Mouse (Mus musculus): ENCODE measurements at regions not wholly inside any gene's neighbourhood (a gene's known extent, or its start where the extent isn't known, plus 50 kb on each side); places are given as distances from the start of the nearest gene placed in this dataset.
"Not testable (repeated sequence)": the region's sequence is repeated elsewhere in the genome, so short reads cannot be mapped to it uniquely, and the experiment has no call there.

DNA sequence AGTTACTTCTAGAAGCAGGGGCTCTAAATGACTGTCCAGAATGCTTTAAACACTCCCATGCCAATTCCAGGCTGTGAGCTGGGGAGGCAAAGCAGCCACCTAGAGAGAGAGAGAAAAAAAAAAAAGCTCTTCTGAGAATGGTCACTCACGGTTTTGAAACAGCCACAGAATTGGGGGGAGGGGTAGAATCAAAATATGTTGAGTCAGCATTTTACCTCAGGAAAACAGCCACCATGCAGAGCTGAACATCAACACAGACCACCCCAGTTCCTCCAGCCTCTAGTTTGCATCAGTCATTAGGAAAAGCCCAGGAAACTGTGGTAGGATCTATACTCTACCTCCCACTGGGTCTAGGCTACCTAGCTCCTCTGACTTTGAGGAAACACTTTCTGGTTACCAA, 124.1 kb upstream of the Gm5150 start:
- DNase-seq, result no peak

DNA sequence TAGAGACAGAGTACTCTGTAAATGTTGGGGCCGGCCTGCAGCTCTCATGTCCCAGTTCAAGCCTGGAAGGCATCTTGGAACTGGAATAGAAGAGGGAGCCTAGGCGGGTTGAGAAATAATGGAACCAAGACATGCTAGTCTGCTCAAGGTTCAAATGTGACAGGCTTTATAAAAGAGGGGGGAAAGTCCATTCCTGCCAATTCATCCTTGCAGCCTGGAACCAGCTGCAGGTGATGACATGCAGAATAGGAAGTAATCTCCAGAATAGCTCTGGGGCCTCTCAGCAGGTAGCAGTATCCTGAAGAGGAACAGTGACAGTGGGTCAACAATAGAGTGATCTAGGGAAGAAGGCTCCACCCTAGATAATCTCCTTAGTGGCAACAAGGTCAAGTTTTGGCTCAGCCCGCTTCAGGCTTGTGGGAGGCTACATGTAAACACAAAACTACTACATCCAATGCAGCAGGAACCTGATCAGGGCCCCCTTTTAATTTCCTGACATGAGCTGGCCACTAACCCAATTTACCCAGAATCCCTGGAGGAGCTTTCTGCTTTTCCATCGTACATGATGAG, 119.2 kb upstream of the Gm5150 start:
- peak; percentile 7 to 30 for DNase-seq

DNA sequence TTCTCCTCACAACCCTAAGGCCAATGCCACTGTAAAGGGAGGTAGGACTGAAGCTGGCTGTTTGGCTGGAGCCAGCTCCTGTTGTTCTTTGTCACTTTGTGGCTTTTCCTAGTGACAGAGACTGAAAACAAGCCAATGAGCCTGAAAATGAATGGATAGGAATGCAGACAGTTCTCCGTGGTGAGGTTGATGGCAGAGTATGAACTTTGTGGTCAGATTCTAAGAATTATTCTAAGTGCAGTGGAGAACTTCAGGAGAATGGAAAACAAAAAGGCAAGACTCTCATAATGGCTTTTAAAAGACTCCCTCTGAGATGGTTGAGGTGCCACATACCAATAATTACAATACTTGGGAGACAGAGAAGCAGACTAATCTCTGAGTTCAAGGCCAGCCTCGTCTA, 109.7 kb upstream of the Gm5150 start:
- peak in 1 of 2 experiments; percentile 2 for DNase-seq

DNA sequence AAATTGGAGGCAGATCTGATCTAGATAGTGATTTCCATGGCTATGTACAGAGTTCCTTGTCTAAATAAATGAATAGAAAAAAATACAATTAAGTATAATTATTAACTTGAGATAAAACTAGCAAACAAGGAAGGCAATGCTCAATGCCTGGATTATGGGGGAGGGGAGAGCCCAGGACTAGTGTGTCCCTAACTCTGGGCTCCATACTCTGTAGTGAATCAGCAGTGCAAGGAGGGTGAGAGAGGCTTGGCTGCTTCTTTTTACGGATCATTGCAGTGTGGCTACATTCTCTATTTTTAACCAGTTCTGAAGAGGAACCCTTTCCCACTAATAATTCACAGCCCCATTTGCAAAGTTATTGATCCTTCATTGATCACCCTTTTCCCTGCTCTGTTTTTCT, 101.3 kb upstream of the Gm5150 start:
- DNase-seq, result no peak

DNA sequence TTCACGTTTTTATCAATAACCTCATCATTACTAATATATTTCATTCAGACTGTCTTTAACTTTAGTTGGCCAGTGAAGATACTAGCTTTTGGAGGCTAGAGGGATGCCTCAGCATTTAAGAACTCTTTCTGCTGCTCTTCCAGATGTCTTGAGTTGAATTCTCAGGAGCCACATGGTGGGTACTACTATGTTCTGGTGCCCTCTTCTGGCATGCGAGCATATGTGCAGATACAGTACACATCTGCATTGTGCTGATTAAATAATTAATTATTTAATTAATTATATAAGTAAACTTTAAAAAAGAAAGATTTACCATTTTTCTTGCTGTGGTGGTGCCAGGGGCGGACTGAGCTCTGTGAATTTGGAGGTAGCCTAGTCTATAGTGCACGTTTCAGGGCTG, 98.8 kb upstream of the Gm5150 start:
- DNase-seq, result peak in 1 of 2 experiments; percentile 8

DNA sequence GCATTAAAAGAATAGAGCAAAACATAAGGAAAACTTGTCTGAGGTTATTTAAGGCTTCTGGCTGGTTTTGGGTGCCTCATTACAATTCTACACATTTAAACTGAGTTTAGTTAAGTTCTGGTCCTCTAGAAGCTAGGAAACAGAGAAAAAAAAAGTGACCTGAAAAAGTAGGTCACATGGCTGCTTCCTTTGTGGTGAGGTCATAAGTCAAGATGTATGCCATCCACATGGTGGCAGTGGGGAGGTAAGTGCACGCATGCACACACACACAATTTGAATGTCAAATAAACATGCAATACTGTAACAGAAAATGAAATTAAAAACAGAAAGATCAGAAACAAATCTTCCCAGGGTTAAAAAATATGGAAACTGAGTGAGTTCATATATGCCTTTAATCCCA, 96.9 kb upstream of the Gm5150 start:
- DNase-seq, result no peak

DNA sequence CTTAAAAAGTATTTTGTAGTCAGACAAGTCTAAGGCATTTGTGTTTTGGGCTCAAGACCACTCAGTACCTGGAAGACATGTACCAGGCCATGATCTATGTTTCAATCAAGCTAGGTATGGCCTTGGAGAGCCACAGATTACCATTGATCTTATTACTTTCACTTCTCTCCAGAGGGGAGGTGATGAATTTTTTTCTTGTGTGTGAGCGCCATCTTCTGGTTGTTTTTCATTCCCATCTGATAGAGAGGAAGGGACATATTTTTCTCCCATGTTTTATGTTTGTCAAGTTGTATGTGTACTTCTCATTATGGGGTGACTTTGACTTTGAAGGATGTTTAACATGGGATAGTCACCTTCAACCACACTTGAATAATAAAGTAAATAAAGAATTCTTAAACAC, 80.3 kb upstream of the Gm5150 start:
- DNase-seq, result peak; percentile 21 to 52

DNA sequence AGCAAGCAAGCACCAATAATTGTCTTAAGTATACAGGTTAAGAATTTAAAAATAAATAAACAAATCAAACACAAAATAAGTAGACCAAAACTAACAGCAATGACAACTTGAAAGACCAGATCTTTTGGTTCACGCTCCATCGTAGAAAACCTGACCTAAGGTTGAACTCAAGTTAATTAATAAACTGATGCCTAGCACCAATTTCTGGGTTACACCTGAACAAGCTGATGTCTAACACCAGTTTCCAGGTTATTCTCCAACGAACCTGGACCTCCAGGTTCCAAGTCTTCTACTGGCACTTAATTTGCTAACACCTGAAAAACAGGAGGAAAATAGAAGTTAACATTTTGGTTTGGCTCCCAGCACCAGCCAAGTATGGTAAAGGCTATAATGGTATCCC, 79.1 kb upstream of the Gm5150 start:
- DNase-seq, result peak in 1 of 2 experiments; percentile 2

DNA sequence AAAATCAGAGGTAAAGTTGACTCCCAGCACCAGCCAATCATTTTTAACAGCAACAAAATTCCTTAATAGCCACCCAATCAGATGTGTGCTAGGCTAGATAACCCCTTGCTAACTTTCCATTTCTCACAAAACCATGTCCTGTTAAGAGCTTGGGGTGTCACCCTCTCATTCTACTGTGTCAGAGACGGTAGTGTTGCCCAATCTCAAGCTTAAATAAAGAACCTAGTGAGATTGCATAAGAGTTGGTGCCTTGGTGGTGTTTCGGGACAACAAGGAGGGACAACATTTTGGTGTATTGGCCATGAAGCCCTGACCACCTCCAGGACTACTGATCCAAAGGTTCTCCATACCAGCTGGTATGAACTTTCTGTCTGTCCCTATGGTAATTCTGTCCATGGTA, 72.9 kb upstream of the Gm5150 start:
- no peak for DNase-seq

DNA sequence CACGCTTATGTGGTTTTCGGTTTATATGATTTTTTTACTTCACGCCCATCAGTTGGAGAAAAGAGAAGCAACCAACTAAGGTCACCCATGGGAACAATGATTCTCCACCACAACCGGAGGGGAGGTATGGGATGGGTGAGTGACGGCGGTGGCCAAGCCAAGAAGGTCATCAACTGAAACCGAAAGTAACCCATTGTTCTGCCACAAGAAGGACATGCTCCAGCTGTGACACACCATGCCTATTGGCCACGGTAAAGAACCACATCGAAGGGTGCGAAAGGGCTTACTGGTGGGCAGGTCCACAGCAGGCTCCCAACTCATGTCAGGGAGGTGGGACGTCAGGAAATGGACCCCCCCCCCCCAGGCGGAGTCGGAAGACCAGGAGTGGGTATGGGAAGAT, 65.7 kb upstream of the Gm5150 start:
- no peak for DNase-seq

DNA sequence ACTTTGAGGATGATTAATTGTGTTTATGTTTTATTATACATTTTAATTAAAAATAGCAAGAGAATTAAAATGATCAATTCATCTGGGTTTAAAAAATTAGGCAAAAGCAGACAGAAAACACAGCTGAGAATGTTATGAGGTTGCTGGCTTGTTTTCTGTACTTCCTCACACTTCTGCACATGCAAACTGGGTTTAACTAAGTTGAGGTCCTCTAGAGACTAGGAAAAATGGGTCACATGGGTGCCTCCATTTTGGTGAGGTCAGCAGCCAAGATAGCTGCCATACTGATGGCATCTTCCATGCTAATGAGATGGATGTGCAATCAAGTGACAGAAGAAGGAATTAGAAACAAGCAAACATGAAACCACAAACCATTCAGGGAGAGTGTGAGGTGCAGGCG, 64.7 kb upstream of the Gm5150 start:
- no peak for DNase-seq

DNA sequence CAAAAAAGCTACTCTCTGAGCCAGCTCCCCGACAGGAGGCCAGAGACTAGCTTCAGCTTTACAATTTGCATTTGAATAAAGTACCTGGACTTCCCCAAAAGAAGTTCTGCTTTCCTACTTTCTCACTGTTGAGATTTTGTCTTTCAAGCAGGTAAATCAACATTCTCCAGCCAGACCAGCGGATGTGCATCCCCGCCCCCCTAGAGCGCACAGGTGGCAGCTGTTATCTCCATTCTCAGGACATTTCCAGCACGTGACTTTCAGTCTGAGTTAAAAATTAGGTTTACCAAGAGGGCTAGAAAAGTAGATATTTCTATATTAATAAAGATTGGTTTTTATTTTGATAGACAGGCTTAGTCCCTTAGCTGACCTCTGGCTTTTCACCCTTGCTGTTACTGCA, 51.5 kb upstream of the Gm5150 start:
- DNase-seq, result not testable (repeated sequence)

Data from kidney, postnatal 36 days (tissue).